Mouse (Mus musculus) cerebellum, adult 2 months (tissue): ENCODE results near the gene Slc26a1. TPM values are rescaled to one million over a fixed set of nuclear protein-coding genes. Genes with fewer than 3 reads are reported as not detected.

Experiments used
- DNase-seq, 2 experiments: peaks; one replicate each; pipeline ENCODE4 v3.0.0; 2021
- H3K27ac ChIP-seq: fragments of 200-500 bp; 2 replicates; pipeline ENCODE4 v1.5.1; 2012; ENCODE audit warnings: low read length, control low read depth, inconsistent platforms; ENCODE audit not compliant: insufficient read depth
- H3K27me3 ChIP-seq: fragments of 200-500 bp; 2 replicates; pipeline ENCODE4 v1.6.1; 2012; ENCODE audit warnings: inconsistent platforms, mild to moderate bottlenecking, low read length, moderate library complexity; ENCODE audit not compliant: control insufficient read depth, insufficient read depth
- H3K4me1 ChIP-seq: fragments of 200-500 bp; 2 replicates; pipeline ENCODE4 v1.6.1; 2011; ENCODE audit warnings: low read length; ENCODE audit not compliant: control insufficient read depth, insufficient read depth
- H3K4me3 ChIP-seq: fragments of 200-500 bp; replicated peaks from 2 replicates; pipeline ENCODE3; 2011; ENCODE audit warnings: mild to moderate bottlenecking, low read depth, low read length, control low read depth; ENCODE audit not compliant: insufficient read depth
- CTCF ChIP-seq: fragments of 200-500 bp; IDR thresholded peaks from 2 replicates; pipeline ENCODE4 v1.5.1; 2011; ENCODE audit warnings: low read depth, mild to moderate bottlenecking, control low read depth, low read length, moderate library complexity, borderline replicate concordance; ENCODE audit not compliant: insufficient read depth
- POLR2A ChIP-seq: fragments of 200-500 bp; IDR thresholded peaks from 2 replicates; pipeline ENCODE4 v1.6.1; 2011; ENCODE audit warnings: low read length, control low read depth, borderline replicate concordance; ENCODE audit not compliant: insufficient read depth
- WGBS: fragments of 180-500 bp; shearing (Covaris S2); methylation state at CpG from one replicate; pipeline ENCODE4 v1.1.7; 2018; 5-methylcytosine and 5-hydroxymethylcytosine counted together
- polyA plus RNA-seq: library from polyadenylated mRNA; depleted of rRNA; stranded (reverse); fragments of >200 nt; gene quantifications from 2 replicates; pipeline ENCODE4 v1.2.3, GENCODE M21; 2012

Slc26a1 gene
- polyA plus RNA-seq, 1 experiment: 1.7 TPM

GRCm38 (mm10) chr5:108696542-108696941 is 21.2 kb upstream of the Slc26a1 start:
- H3K27ac ChIP-seq: no peak overlapping the region
- no peak for DNase-seq
- 86% methylated on average over 3 of the region's 3 CpGs for WGBS
- no peak overlapping the region for H3K4me3 ChIP-seq
- no peak for TF ChIP-seq CTCF
- no peak for TF ChIP-seq POLR2A
- H3K4me1 ChIP-seq: no peaks in the 10 kb centered on the region
- H3K27me3 ChIP-seq: peaks cover 5% of the 10 kb centered on the region; the same call in 1 of the 2 replicates

GRCm38 (mm10) chr5:108695861-108696260 is 20.5 kb upstream of the Slc26a1 start:
- Histone ChIP-seq H3K27ac (no peak overlapping the region), H3K4me3 (no peak overlapping the region), H3K4me1 (no peaks in the 10 kb centered on the region), H3K27me3 (peaks cover 5% of the 10 kb centered on the region; the same call in 1 of the 2 replicates)
- TF ChIP-seq POLR2A (no peak), CTCF (no peak)
- no peak for DNase-seq
- 91% methylated on average over 12 of the region's 12 CpGs for WGBS

GRCm38 (mm10) chr5:108694352-108695261 is 19.2 kb upstream of the Slc26a1 start:
- no peak for TF ChIP-seq CTCF
- TF ChIP-seq POLR2A: no peak
- Histone ChIP-seq H3K4me1 (no peaks in the 10 kb centered on the region), H3K27ac (no peak overlapping the region), H3K4me3 (peak overlapping the region; percentile 53), H3K27me3 (peaks cover 5% of the 10 kb centered on the region; the same call in 1 of the 2 replicates)
- no peak for DNase-seq
- 2% methylated on average over 82 of the region's 99 CpGs for WGBS

- TF ChIP-seq CTCF (no peak), POLR2A (no peak)
- Histone ChIP-seq H3K27me3 (peaks cover 5% of the 10 kb centered on the region; the same call in 1 of the 2 replicates), H3K4me1 (no peaks in the 10 kb centered on the region), H3K27ac (no peak overlapping the region), H3K4me3 (peak overlapping the region; percentile 53)
- WGBS: 1% methylated on average over 40 of the region's 43 CpGs
- peak; percentile 38 to 44 for DNase-seq
Observed at GRCm38 (mm10) chr5:108693872-108694288, 18.5 kb upstream of the Slc26a1 start.

GRCm38 (mm10) chr5:108692271-108692670 is 16.9 kb upstream of the Slc26a1 start, which contains the start of gene Fgfrl1:
TSS of gene Fgfrl1 (plus strand) at chr5:108692382.
- TF ChIP-seq CTCF: 0 out of 2 replicates have a peak, but pooled peaks have one; percentile 14
- TF ChIP-seq POLR2A: no peak
- 6% methylated on average over 17 of the region's 18 CpGs for WGBS
- peak in 1 of 2 experiments; percentile 31 for DNase-seq
- H3K4me1 ChIP-seq: no peaks in the 10 kb centered on the region
- H3K4me3 ChIP-seq: peak within 1 kb of the TSS; percentile 19
- no peak within 1 kb of the TSS for H3K27ac ChIP-seq
- peaks cover 5% of the 10 kb centered on the region; the same call in 1 of the 2 replicates for H3K27me3 ChIP-seq

GRCm38 (mm10) chr5:108691152-108691551 is 15.8 kb upstream of the Slc26a1 start:
- Histone ChIP-seq H3K27me3 (peaks cover 5% of the 10 kb centered on the region; the same call in 1 of the 2 replicates), H3K27ac (no peak overlapping the region), H3K4me3 (no peak overlapping the region), H3K4me1 (no peaks in the 10 kb centered on the region)
- 75% methylated on average over 4 of the region's 4 CpGs for whole genome bisulfite sequencing
- no peak for TF ChIP-seq POLR2A
- no peak for TF ChIP-seq CTCF
- no peak for DNase-seq

- no peak overlapping the region for H3K4me3 ChIP-seq
- H3K4me1 ChIP-seq: no peaks in the 10 kb centered on the region
- 63% methylated on average over 5 of the region's 5 CpGs for WGBS
- no peak overlapping the region for H3K27ac ChIP-seq
- TF ChIP-seq POLR2A: no peak
- TF ChIP-seq CTCF: no peak
- peaks cover 3% of the 10 kb centered on the region; the same call in 1 of the 2 replicates for H3K27me3 ChIP-seq
- DNase-seq: no peak
Observed at GRCm38 (mm10) chr5:108689091-108689490, 13.7 kb upstream of the Slc26a1 start.

GRCm38 (mm10) chr5:108680871-108681270 is 5.5 kb upstream of the Slc26a1 start:
- Histone ChIP-seq H3K4me3 (no peak overlapping the region), H3K4me1 (peaks cover 14% of the 10 kb centered on the region), H3K27ac (no peak overlapping the region), H3K27me3 (no peaks in the 10 kb centered on the region)
- DNase-seq: no peak
- TF ChIP-seq POLR2A: no peak
- WGBS: 88% methylated on average over 6 of the region's 6 CpGs
